Mouse (Mus musculus) liver, embryonic 14.5 days (tissue): ENCODE measurements around the gene Mrpl33. TPM values are rescaled to one million over a fixed set of nuclear protein-coding genes. Genes with fewer than 3 reads are reported as not detected.
A peak's percentile ranks its signal among the peaks of the same experiment; 100 is the strongest.

Experiments used
- ATAC-seq: fragments of 200-750 bp; cut with Nextera tagmentation; 2 replicates; pipeline ENCODE4 v1.8.0; 2017; ENCODE audit warnings: moderate number of reproducible peaks, mild to moderate bottlenecking, moderate library complexity; ENCODE audit not compliant: insufficient read depth
- DNase-seq, 3 experiments: peaks; one replicate each; pipeline ENCODE4 v3.0.0-alpha.2; 2012 to 2013; ENCODE audit warnings: low read depth in 3 of 3, low spot score in 3 of 3
- H3K27ac ChIP-seq: fragments of 300-500 bp; sonication (generic); 2 replicates; pipeline ENCODE4 v1.5.1; 2014; ENCODE audit warnings: moderate library complexity, mild to moderate bottlenecking, control low read depth, inconsistent platforms
- H3K27me3 ChIP-seq: fragments of 300-500 bp; sonication (generic); 2 replicates; pipeline ENCODE4 v1.6.1; 2014; ENCODE audit warnings: mild to moderate bottlenecking, low read length, moderate library complexity; ENCODE audit not compliant: control insufficient read depth, insufficient read depth
- H3K36me3 ChIP-seq: fragments of 300-500 bp; sonication (generic); replicated peaks from 2 replicates; pipeline ENCODE4 v1.6.1; 2014; ENCODE audit warnings: low read depth; ENCODE audit not compliant: control insufficient read depth, insufficient read depth
- H3K4me1 ChIP-seq, 2 experiments: fragments of 200-500 bp in 1 of 2; fragments of 300-500 bp in 1 of 2; sonication (generic) in 1 of 2; replicated peaks; 2 replicates each; pipeline ENCODE4 v1.6.1; 2012 to 2014; ENCODE audit warnings: antibody characterized with exemption in 1 of 2, inconsistent platforms in 1 of 2, low read length in 1 of 2; ENCODE audit not compliant: control insufficient read depth in 2 of 2, insufficient read depth in 2 of 2
- H3K4me2 ChIP-seq: fragments of 300-500 bp; sonication (generic); 2 replicates; pipeline ENCODE4 v1.6.1; 2014; ENCODE audit warnings: low read depth, mild to moderate bottlenecking, control low read depth, moderate library complexity
- H3K4me3 ChIP-seq, 2 experiments: fragments of 200-500 bp in 1 of 2; fragments of 300-500 bp in 1 of 2; sonication (generic) in 1 of 2; 2 replicates each; pipeline ENCODE4 v1.5.1; 2012 to 2014; ENCODE audit warnings: low read depth in 2 of 2, low read length in 2 of 2, mild to moderate bottlenecking in 2 of 2, control low read depth in 1 of 2, inconsistent platforms in 1 of 2, moderate library complexity in 1 of 2; ENCODE audit not compliant: insufficient read depth in 1 of 2
- H3K9ac ChIP-seq: fragments of 300-500 bp; sonication (generic); replicated peaks from 2 replicates; pipeline ENCODE4 v1.6.1; 2014; ENCODE audit warnings: mild to moderate bottlenecking, control low read depth, moderate library complexity
- H3K9me3 ChIP-seq: fragments of 300-500 bp; sonication (generic); 2 replicates; pipeline ENCODE4 v1.6.1; 2016; ENCODE audit warnings: low read length, mixed read lengths; ENCODE audit not compliant: control insufficient read depth
- CTCF ChIP-seq: IDR thresholded peaks from 2 replicates; pipeline ENCODE4 v1.5.1; 2016; ENCODE audit warnings: antibody characterized with exemption, low read depth, control low read depth
- EP300 ChIP-seq: IDR thresholded peaks from 2 replicates; pipeline ENCODE4 v1.6.1; 2016; ENCODE audit warnings: antibody characterized with exemption, low read depth
- WGBS: fragments of 180-500 bp; shearing (Covaris S2); extraction: QIAGEN DNeasy Blood & Tissue Kit; methylation state at CpG from one replicate; pipeline ENCODE4 v1.1.7; 2014; ENCODE audit not compliant: insufficient replicate concordance; 5-methylcytosine and 5-hydroxymethylcytosine counted together
- polyA plus RNA-seq, 2 experiments: library from polyadenylated mRNA; depleted of rRNA in 1 of 2; stranded (reverse) in 1 of 2; unstranded in 1 of 2; fragments of >200 nt; fragmentation: Nextera tagmentation in 1 of 2; extraction: Ambion mirVana in 1 of 2; gene quantifications; 2 replicates each; pipeline versions ENCODE4 v1.2.1 to v1.2.3; 2012 to 2014

Mrpl33 gene
- polyA plus RNA-seq, 2 experiments, result 80.0 to 219 TPM

- peak overlapping the region; percentile 79 for H3K27ac ChIP-seq
- no peaks in the 10 kb centered on the region for H3K27me3 ChIP-seq
- peaks cover 23 to 25% of the 10 kb centered on the region in 2 experiments for H3K4me1 ChIP-seq
- no peaks in the 10 kb centered on the region for H3K36me3 ChIP-seq
- H3K4me2 ChIP-seq, result peak overlapping the region; percentile 67
- WGBS, result 11% methylated on average over 2 of the region's 2 CpGs
- peak; percentile 75 to 78 (median 78) for DNase-seq
- peak overlapping the region; percentile 34 to 49; a peak in 3 of 4 replicates for H3K4me3 ChIP-seq
- peak overlapping the region; percentile 48 for H3K9ac ChIP-seq
- peak; percentile 99 for ATAC-seq
- TF ChIP-seq CTCF, result no peak
- peak; percentile 88 for TF ChIP-seq EP300
- H3K9me3 ChIP-seq, result no peaks in the 10 kb centered on the region
These were observed 89.3 kb downstream of the Mrpl33 start for GRCm38 (mm10) chr5:31686040-31686439.

- 0 out of 2 replicates have a peak overlapping the region, but pooled peaks have one; percentile 23 for H3K9ac ChIP-seq
- WGBS, result 24% methylated on average over 3 of the region's 3 CpGs
- no peaks in the 10 kb centered on the region for H3K36me3 ChIP-seq
- H3K9me3 ChIP-seq, result no peaks in the 10 kb centered on the region
- TF ChIP-seq EP300, result peak; percentile 74
- TF ChIP-seq CTCF, result no peak
- no peaks in the 10 kb centered on the region for H3K27me3 ChIP-seq
- ATAC-seq, result peak; percentile 32; the same call in 1 of the 2 replicates
- peak overlapping the region; percentile 25 for H3K4me2 ChIP-seq
- peaks cover 23 to 25% of the 10 kb centered on the region in 2 experiments for H3K4me1 ChIP-seq
- DNase-seq, result peak in 1 of 3 experiments; percentile 43
- H3K27ac ChIP-seq, result peak overlapping the region; percentile 66
- no peak overlapping the region for H3K4me3 ChIP-seq
These were observed 91.2 kb downstream of the Mrpl33 start for GRCm38 (mm10) chr5:31687972-31688371.

- no peak overlapping the region for H3K9ac ChIP-seq
- H3K27ac ChIP-seq, result no peak overlapping the region
- DNase-seq (no peak), ATAC-seq (no peak)
- no peaks in the 10 kb centered on the region for H3K36me3 ChIP-seq
- H3K4me1 ChIP-seq, result peaks cover 10% of the 10 kb centered on the region in 2 experiments
- H3K9me3 ChIP-seq, result no peaks in the 10 kb centered on the region
- TF ChIP-seq EP300 (no peak), CTCF (no peak)
- no peak overlapping the region for H3K4me2 ChIP-seq
- H3K27me3 ChIP-seq, result no peaks in the 10 kb centered on the region
- no peak overlapping the region for H3K4me3 ChIP-seq
These were observed 96.5 kb downstream of the Mrpl33 start for GRCm38 (mm10) chr5:31693191-31693590.

GRCm38 (mm10) chr5:31696971-31697643, 100.4 kb downstream of the Mrpl33 start, which contains the start of gene Rbks:
Gene Rbks, minus strand, starts transcription at chr5:31697627.
- no peak for TF ChIP-seq CTCF
- no peak for TF ChIP-seq EP300
- H3K36me3 ChIP-seq, result no peaks in the 10 kb centered on the region; the same call in 1 of the 2 replicates
- no peaks in the 10 kb centered on the region for H3K27me3 ChIP-seq
- H3K27ac ChIP-seq, result peak within 1 kb of the TSS; percentile 97
- H3K9ac ChIP-seq, result peak within 1 kb of the TSS; percentile 61
- 5% methylated on average over 18 of the region's 18 CpGs for WGBS
- H3K9me3 ChIP-seq, result no peaks in the 10 kb centered on the region
- H3K4me3 ChIP-seq, result peak within 1 kb of the TSS; percentile 68 to 84
- DNase-seq (no peak), ATAC-seq (no peak)
- H3K4me2 ChIP-seq, result peak within 1 kb of the TSS; percentile 96
- H3K4me1 ChIP-seq, result peaks cover 17 to 18% of the 10 kb centered on the region in 2 experiments

GRCm38 (mm10) chr5:31697644-31698296, 101.0 kb downstream of the Mrpl33 start, which contains the start of gene Babam2:
Gene Babam2, plus strand, starts transcription at chr5:31697684.
- Histone ChIP-seq H3K27me3 (no peaks in the 10 kb centered on the region), H3K36me3 (peaks cover 3% of the 10 kb centered on the region), H3K9ac (peak within 1 kb of the TSS; percentile 61), H3K27ac (peak within 1 kb of the TSS; percentile 97), H3K4me3 (peak within 1 kb of the TSS; percentile 68 to 84), H3K4me1 (peaks cover 18 to 20% of the 10 kb centered on the region in 2 experiments), H3K9me3 (no peaks in the 10 kb centered on the region), H3K4me2 (peak within 1 kb of the TSS; percentile 96)
- peak; percentile 75 to 80 (median 79) for DNase-seq
- TF ChIP-seq EP300 (peak; percentile 32), CTCF (no peak)
- peak; percentile 94 for ATAC-seq
- WGBS, result under 1% methylated on average over 71 of the region's 71 CpGs
